ENCODE assay signal across 10 mouse cellular contexts in the genomic region with DNA sequence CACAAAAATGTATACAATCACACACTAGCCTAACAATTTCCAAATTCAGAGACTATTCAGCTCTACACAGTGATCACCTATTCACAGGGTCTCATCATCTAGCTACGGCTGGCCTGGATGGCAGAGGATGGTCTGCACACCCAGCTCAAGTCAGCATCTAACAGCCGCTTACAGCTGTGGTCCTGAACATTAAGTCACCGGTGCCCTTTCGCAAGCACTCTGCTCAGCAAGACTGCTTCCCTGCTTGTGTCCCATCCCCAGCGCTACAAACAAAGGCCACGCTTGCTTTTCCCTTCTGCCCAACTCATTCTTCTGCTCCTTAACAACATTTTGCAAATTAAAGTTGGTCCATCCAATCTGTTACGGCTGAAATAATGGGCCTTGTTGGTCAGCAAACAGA. TPM values are rescaled to one million over a fixed set of nuclear protein-coding genes. Genes with fewer than 3 reads are reported as not detected.
DNase-seq lines count a peak whose midpoint lies in the region; ATAC-seq and TF ChIP-seq lines count a peak whose summit lies in the region.
"Had no signal": no experiment of that assay in that cellular context is flagged by ENCODE, and none has a peak within 500 bp of the region (broad histone marks: within the 10 kb centered on the region; RNA-seq: fewer than 3 reads in every experiment).

No protein-coding gene starts in this region.

- TF ChIP-seq CTCF in bone marrow, adult 2 months (IDR thresholded peaks at IDR 0.05; ENCODE audit: control insufficient read depth, insufficient read depth, low read length): no peak

- intact Hi-C loops in heart, postnatal 10 days (cut with DNase I): no loop called here

- H3K4me1 ChIP-seq in heart, embryonic 11.5 days (ENCODE audit: control insufficient read depth, insufficient read depth, low read length): peaks cover 26% of the 10 kb centered on the region
- peaks cover 4% of the 10 kb centered on the region for H3K4me1 ChIP-seq in bone marrow, adult 2 months (ENCODE audit: control insufficient read depth, insufficient read depth, low read length)
- H3K4me1 ChIP-seq in hindbrain, embryonic 16.5 days (ENCODE audit: control insufficient read depth, insufficient read depth, low read depth, low read length): peaks cover 19% of the 10 kb centered on the region
- peaks cover 29% of the 10 kb centered on the region for H3K4me1 ChIP-seq in midbrain, embryonic 12.5 days

- peak overlapping the region; percentile 87 for H3K4me2 ChIP-seq in heart, embryonic 11.5 days
- peak overlapping the region; percentile 79 for H3K4me2 ChIP-seq in hindbrain, embryonic 16.5 days (ENCODE audit: low read length)
- H3K4me2 ChIP-seq in midbrain, embryonic 12.5 days (replicated peaks): peak overlapping the region; percentile 60
- H3K4me2 ChIP-seq: limb, embryonic 15.5 days had no signal

- DNase-seq in heart, postnatal 10 days: no peak
- no peak for DNase-seq in urinary bladder, postnatal 4 days (ENCODE audit: low spot score in 2 of 2)
- no peak for DNase-seq in right cerebral cortex, postnatal 36 days (ENCODE audit: low spot score in 2 of 2)
- no peak for DNase-seq in ovary, adult 18-20 months (ENCODE audit: low spot score)

- TF ChIP-seq POLR2A in bone marrow, adult 2 months (IDR thresholded peaks at IDR 0.05; ENCODE audit: borderline replicate concordance, control insufficient read depth, low read depth, low read length): no peak

- H3K9me3 ChIP-seq in heart, embryonic 11.5 days (replicated peaks; ENCODE audit: control insufficient read depth, low read length): no peaks in the 10 kb centered on the region
- H3K9me3 ChIP-seq in hindbrain, embryonic 16.5 days (ENCODE audit: control insufficient read depth, low read length): no peaks in the 10 kb centered on the region
- no peaks in the 10 kb centered on the region for H3K9me3 ChIP-seq in midbrain, embryonic 12.5 days
- H3K9me3 ChIP-seq: limb, embryonic 15.5 days had no signal

- no peaks in the 10 kb centered on the region for H3K27me3 ChIP-seq in heart, embryonic 11.5 days (ENCODE audit: control insufficient read depth, insufficient read depth, low read length)
- H3K27me3 ChIP-seq in hindbrain, embryonic 16.5 days (replicated peaks; ENCODE audit: control insufficient read depth, insufficient read depth, low read length): no peaks in the 10 kb centered on the region
- H3K27me3 ChIP-seq in midbrain, embryonic 12.5 days: peaks cover 12% of the 10 kb centered on the region
- H3K27me3 ChIP-seq: limb, embryonic 15.5 days had no signal

- H3K36me3 ChIP-seq in heart, embryonic 11.5 days (ENCODE audit: control insufficient read depth, insufficient read depth, low read length): no peaks in the 10 kb centered on the region
- peaks cover 16% of the 10 kb centered on the region for H3K36me3 ChIP-seq in hindbrain, embryonic 16.5 days (ENCODE audit: control insufficient read depth, insufficient read depth, low read length)
- peaks cover 30% of the 10 kb centered on the region for H3K36me3 ChIP-seq in midbrain, embryonic 12.5 days

- WGBS in heart, embryonic 11.5 days (ENCODE audit: insufficient replicate concordance): 90% methylated on average over 7 of the region's 7 CpGs
- WGBS in bone marrow, adult 2 months: 49% methylated on average over 7 of the region's 7 CpGs
- 55% methylated on average over 7 of the region's 7 CpGs for WGBS in hindbrain, embryonic 16.5 days
- WGBS in midbrain, embryonic 12.5 days: 83% methylated on average over 7 of the region's 7 CpGs

- H3K9ac ChIP-seq in heart, embryonic 11.5 days (ENCODE audit: low read depth, low read length): peak overlapping the region; percentile 49
- H3K9ac ChIP-seq in hindbrain, embryonic 16.5 days (ENCODE audit: low read depth, low read length): peak overlapping the region; percentile 47; the same call in 1 of the 2 replicates
- peak overlapping the region; percentile 46 for H3K9ac ChIP-seq in midbrain, embryonic 12.5 days (replicated peaks)
- H3K9ac ChIP-seq: limb, embryonic 15.5 days had no signal

- ATAC-seq in heart, embryonic 11.5 days (replicated peaks; ENCODE audit: insufficient number of reproducible peaks, low FRiP score, low TSS enrichment): no peak
- no peak for ATAC-seq in hindbrain, embryonic 16.5 days
- no peak for ATAC-seq in midbrain, embryonic 12.5 days (ENCODE audit: low FRiP score, low read depth)
- ATAC-seq: CD4-positive, CD25-positive, alpha-beta regulatory T cell, adult 4 months had no signal

- no peak overlapping the region; the same call in 1 of the 2 replicates for H3K4me3 ChIP-seq in heart, embryonic 11.5 days (ENCODE audit: low read depth, low read length)
- peak overlapping the region; percentile 66 for H3K4me3 ChIP-seq in bone marrow, adult 2 months (replicated peaks; ENCODE audit: control insufficient read depth, low read depth, low read length)
- peak overlapping the region; percentile 20; the same call in 1 of the 2 replicates for H3K4me3 ChIP-seq in hindbrain, embryonic 16.5 days (ENCODE audit: low read length)
- peak overlapping the region; percentile 96; the same call in 1 of the 2 replicates for H3K4me3 ChIP-seq in midbrain, embryonic 12.5 days
- H3K4me3 ChIP-seq: limb, embryonic 15.5 days had no signal

- H3K27ac ChIP-seq in heart, embryonic 11.5 days (ENCODE audit: low read depth, low read length): no peak overlapping the region
- H3K27ac ChIP-seq in bone marrow, adult 2 months (ENCODE audit: control insufficient read depth, insufficient read depth, low read depth, low read length, poor library complexity): peak overlapping the region; percentile 41
- no peak overlapping the region for H3K27ac ChIP-seq in hindbrain, embryonic 16.5 days (ENCODE audit: low read depth, low read length)
- no peak overlapping the region for H3K27ac ChIP-seq in midbrain, embryonic 12.5 days (replicated peaks)
- H3K27ac ChIP-seq: limb, embryonic 15.5 days had no signal

RNA-seq across cellular contexts. Expression of gene Slc25a51, which starts 2.2 kb away (rescaled TPM):
- 60.7 and 73.4 TPM in 2 replicates for polyA plus RNA-seq in heart, embryonic 11.5 days (2014; fragmentation: Nextera tagmentation; extraction: Ambion mirVana)
- total RNA-seq in heart, postnatal 10 days (2021): 100 to 1,000 TPM; 132 to 179 TPM
- polyA plus RNA-seq in bone marrow, adult 2 months (2011; ENCODE audit: insufficient read depth, insufficient read length, low replicate concordance, missing spikeins): 97.1 and 115 TPM in 2 replicates
- polyA plus RNA-seq in hindbrain, embryonic 16.5 days (2015; fragmentation: Nextera tagmentation; extraction: Ambion mirVana): 59.4 and 72.2 TPM in 2 replicates
- 80.8 and 87.7 TPM in 2 replicates for polyA plus RNA-seq in midbrain, embryonic 12.5 days (2016; fragmentation: Nextera tagmentation; extraction: Ambion mirVana)
